Comparison of ENCODE assay signal across 10 mouse cellular contexts in the genomic region with DNA sequence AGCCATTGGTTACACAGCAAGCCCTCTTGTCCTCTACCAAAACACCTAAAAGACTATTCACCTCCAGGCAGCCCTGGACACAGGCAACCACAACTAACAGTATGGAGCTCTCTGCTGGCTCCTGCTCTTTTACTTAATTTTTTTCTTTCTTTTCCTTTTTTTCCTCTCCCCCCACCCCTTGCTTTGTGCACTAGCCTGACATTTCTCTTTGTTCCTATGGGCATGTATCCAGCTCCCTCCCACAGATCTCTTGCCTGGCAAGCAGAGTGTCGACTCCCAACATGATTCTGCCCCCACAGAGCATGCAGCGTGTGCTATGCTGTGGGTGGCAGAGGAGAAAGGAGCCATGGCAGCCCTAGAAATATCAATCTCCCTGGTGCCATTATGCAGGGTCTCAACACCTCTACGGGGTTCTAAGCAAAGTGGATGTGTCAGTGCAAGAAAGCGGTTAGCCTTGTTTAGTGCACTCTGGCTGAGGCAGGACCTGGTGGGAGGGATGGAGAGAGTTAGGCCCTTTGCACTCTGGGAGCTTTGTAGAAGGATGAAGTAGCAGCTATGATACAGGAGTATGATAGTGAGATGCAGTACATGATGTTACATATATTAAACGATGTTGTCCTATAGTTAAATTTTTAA.
A peak's percentile ranks its signal among the peaks of the same experiment; 100 is the strongest.
DNase-seq lines count a peak whose midpoint lies in the region; ATAC-seq lines count a peak whose summit lies in the region.
"Had no signal": no experiment of that assay in that cellular context is flagged by ENCODE, and none has a peak within 500 bp of the region (broad histone marks: within the 10 kb centered on the region; RNA-seq: fewer than 3 reads in every experiment).

No protein-coding gene starts in this region.

- no peak overlapping the region for H3K27ac ChIP-seq in forebrain, embryonic 16.5 days (ENCODE audit: low read length)
- H3K27ac ChIP-seq: embryonic facial prominence, embryonic 15.5 days had no signal

- no peaks in the 10 kb centered on the region for H3K27me3 ChIP-seq in forebrain, embryonic 16.5 days (replicated peaks; ENCODE audit: control insufficient read depth, insufficient read depth, low read length)
- H3K27me3 ChIP-seq: embryonic facial prominence, embryonic 15.5 days had no signal

- peak; percentile 4 for DNase-seq in adrenal gland, postnatal 14 days
- DNase-seq in adrenal gland, adult 2 months: no peak
- peak; percentile 39 for DNase-seq in 3T3-L1 (ENCODE audit: low read depth, low spot score)
- DNase-seq in left cerebral cortex, adult 8-10 months (ENCODE audit: low spot score in 2 of 2): peak; percentile 18 to 84
- no peak for DNase-seq in spleen, postnatal 14 days (ENCODE audit: low spot score in 2 of 2)
- DNase-seq in kidney, adult 8-10 months: no peak
- DNase-seq in thymus, postnatal 4 days: no peak

- WGBS in forebrain, embryonic 16.5 days: 36% methylated on average over 5 of the region's 5 CpGs

- H3K36me3 ChIP-seq in forebrain, embryonic 16.5 days (ENCODE audit: control insufficient read depth, insufficient read depth): no peaks in the 10 kb centered on the region
- H3K36me3 ChIP-seq: embryonic facial prominence, embryonic 15.5 days had no signal

- peaks cover 6% of the 10 kb centered on the region for H3K4me1 ChIP-seq in forebrain, embryonic 16.5 days (replicated peaks; ENCODE audit: control insufficient read depth, insufficient read depth, low read length)

- no peaks in the 10 kb centered on the region for H3K9me3 ChIP-seq in forebrain, embryonic 16.5 days (ENCODE audit: control insufficient read depth, low read length)
- H3K9me3 ChIP-seq: embryonic facial prominence, embryonic 15.5 days had no signal

- no peak overlapping the region for H3K9ac ChIP-seq in forebrain, embryonic 16.5 days (replicated peaks; ENCODE audit: low read depth, low read length)
- H3K9ac ChIP-seq: embryonic facial prominence, embryonic 15.5 days had no signal

- no peak overlapping the region for H3K4me3 ChIP-seq in forebrain, embryonic 16.5 days (replicated peaks; ENCODE audit: low read length)
- H3K4me3 ChIP-seq: embryonic facial prominence, embryonic 15.5 days had no signal

- H3K4me2 ChIP-seq in forebrain, embryonic 16.5 days (ENCODE audit: low read length): no peak overlapping the region
- H3K4me2 ChIP-seq: embryonic facial prominence, embryonic 15.5 days had no signal

- peak; percentile 95 for ATAC-seq in forebrain, embryonic 16.5 days
- ATAC-seq: intestine, postnatal 0 days had no signal

Comparison
In these comparisons a context has a peak if more than half of its experiments do, and no peak if none do; other contexts are left out.
1. DNase-seq: peak in adrenal gland, postnatal 14 days (single experiment), 3T3-L1 (single experiment) and left cerebral cortex, adult 8-10 months (2 of 2); none in adrenal gland, adult 2 months (single experiment), spleen, postnatal 14 days (0 of 2), kidney, adult 8-10 months (0 of 2) and thymus, postnatal 4 days (single experiment).